Mouse (Mus musculus): ENCODE results near the gene Enpp6. TPM values are rescaled to one million over a fixed set of nuclear protein-coding genes. Genes with fewer than 3 reads are reported as not detected.

The Enpp6 gene
- total RNA-seq, 2 experiments from 2014 or later: 0.25 to 0.36 TPM

DNA sequence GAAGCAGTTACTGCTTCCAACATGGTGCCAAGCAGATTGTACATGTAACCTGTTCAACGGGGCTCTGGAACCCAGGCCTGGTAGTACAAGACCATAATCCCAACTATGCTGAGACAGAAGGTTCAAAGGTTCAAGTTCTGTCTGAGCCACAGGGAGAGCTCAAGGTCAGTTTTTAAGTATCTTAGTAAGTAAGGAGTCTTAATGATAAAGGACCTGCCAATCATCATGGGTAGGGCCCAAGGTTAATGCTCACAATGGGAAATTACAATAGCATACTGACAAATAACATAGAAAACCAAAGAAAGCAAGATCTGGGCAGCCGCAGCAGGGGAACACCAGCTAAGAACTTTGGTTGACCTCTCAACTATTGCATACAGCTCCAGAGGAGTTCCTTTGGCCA is 72.3 kb downstream of the Enpp6 start:
- DNase-seq (ENCODE audit: low spot score in 2 of 2): no peak

DNA sequence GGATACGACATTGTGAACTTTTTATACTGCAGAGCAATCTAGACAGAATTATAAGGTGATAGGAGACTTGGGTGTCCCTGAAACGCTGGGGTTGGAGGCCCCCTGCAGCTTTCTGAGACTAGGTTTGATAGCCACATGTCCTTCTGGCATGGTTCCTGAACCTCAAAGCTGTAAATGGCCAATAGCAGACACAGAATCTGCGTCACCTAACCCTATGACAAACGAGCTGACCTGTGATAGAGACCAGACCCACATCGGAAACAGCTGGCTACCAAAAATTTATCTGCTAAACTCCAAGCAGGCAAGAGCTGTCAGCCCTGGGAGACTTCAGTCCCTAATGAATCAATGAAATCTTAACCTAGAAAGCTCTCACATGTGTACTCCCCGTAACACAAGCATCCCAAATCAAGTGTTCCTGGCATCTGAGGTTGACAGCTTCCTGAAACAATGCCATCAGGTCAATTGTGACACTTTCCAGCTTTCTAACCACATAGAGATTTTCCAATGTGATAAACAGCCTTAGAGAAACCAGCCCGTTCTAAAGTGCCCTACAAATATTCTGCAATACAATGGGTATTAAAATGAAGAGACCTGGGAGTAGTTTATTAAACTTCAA is 74.5 kb downstream of the Enpp6 start:
- no peak for DNase-seq (ENCODE audit: low spot score in 2 of 2)

DNA sequence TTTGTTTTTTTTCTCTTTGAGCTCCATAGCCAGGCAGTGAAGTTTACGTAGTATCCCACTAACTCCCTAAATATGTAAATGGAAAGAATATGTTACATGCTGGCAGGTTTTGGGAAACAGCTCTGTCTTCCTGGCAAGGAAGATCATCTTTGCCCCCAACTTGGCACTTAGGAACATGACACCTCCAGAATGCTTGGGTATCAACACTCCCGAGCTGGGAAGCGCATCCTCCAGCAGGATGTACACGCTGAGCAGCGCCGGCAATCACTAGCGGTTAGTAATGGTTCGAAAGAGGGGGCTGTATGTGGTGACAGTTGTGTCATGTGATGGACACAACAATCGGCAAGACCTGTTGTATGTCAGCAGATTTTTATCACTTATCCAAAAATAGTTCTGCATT is 80.4 kb downstream of the Enpp6 start:
- DNase-seq (ENCODE audit: low spot score in 2 of 2): no peak

DNA sequence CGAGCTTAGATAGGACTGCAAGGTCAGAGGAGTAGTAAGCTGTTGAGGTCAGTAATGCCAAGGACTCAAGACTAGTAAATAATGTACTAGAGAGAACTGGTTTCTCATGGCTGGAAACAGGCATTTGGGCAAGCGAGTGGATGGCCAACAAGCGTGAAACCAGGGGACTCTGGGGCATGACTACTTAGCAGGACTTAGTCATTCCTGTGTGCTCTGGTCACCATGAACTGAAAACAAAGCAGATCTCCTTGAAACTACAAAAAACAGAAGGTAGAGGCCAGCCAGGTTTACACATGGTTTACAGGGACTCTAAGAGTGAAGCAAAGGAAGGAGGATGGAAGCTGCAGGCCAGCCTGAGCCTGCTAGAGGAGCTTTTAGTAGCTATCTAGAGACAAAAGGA is 82.9 kb downstream of the Enpp6 start:
- DNase-seq (ENCODE audit: low spot score in 2 of 2): no peak

DNA sequence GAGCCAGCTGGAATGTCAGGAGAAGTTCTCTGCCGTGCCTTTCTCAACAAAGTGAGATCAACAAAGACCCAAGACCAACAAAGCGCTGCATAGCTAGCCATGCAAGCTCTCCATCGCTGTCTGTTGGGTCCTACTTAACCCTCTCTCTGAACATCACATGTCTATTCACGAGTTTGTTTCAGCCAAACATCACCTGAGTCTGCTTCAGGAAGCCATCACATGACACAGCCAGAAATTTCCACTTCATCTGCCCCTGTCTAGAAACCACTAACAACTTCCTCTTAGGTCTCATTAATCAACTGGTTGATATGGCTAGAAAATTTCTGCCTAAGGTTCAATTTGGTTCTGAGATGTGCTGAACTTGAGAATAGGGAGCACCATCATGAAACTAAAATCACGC is 85.3 kb downstream of the Enpp6 start:
- no peak for DNase-seq (ENCODE audit: low spot score in 2 of 2)

DNA sequence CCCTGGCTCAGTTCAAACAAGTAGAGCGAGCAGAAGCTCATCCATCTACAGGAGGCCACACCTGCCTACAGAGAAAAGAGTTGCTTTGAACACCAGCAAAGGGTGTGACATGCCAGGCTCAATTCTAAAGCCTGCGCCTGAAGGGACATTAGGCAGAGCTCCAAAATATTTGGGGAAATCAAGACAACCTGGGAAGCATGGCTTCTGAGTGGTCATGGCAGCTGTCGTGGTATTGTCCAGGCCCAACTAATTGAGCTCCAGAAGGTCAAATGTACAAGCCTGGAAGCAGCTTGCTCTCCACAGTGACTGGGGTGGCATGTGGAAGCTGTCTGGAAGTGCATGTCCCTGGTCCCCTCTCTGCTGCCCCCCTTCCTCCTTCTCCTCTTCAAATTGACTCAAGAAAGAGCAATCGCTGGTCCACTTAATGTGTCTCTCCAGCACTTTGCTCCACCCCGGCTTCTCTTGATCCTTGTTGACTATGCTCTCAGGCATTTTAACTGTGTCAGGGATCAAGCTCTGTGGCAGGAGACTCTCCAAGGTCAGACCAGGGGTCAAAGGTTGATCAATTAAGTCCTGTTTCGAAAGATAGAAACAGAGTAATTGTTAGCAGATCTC is 89.4 kb downstream of the Enpp6 start:
- no peak for DNase-seq (ENCODE audit: low spot score in 2 of 2)

DNA sequence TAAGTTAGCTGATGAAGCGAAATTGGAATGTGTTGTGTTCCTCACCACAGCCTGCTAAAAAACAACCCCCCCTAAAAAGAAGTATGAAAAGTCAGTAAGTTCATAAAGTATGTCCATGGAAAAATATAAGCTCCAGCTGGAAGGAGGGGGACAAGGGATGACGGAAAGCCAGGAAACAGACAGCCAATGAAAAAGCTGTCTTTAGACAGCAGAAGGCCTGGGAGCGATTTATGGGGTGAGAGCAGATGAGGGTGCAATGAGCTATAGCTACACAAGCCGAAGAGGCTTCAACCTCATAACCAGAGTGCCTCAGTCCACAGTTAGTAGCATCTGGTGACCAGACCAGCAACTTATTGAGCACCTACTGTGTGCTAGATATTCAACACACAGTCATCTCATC is 93.3 kb downstream of the Enpp6 start:
- DNase-seq (ENCODE audit: low spot score in 2 of 2): no peak

DNA sequence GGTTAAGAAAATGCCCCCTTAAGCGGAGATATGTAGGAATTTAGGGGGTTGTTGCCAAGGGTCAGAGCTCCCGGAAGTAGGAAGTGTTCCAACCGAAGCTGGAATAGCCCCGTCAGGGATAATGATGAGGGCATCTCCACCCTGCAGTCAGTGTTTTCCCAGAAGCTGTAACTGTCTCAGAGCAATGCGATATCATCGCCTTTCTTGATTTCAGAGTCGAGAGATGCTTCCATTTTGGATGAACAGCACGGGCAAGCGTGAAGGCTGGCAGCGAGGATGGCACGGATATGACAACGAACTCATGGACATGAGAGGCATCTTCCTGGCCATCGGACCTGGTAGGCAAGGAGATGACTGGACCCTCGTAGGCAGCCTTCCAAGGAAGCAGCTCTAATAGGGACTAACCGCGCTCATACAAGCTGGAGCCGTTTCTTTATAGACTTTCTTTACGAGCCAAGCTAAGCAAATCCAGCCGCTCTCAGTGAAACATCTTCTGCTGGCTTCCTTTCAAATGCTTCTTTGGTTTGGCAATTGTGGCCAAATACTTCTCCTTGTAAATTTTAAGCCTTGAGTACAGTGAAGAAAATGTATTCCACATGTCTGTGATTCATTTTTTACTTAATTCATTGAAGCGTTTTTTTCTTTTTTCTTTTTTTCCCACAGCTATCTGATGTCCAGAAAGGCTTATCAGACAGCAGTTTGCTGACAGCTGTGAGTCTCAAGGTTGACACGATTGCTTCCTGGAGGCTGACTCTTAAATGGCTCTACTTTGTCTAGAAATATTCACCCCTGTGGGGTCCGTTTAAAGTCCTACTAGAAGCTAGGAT is 95.7 kb downstream of the Enpp6 start:
- peak in 1 of 2 experiments; percentile 12 for DNase-seq (ENCODE audit: low spot score in 2 of 2)

DNA sequence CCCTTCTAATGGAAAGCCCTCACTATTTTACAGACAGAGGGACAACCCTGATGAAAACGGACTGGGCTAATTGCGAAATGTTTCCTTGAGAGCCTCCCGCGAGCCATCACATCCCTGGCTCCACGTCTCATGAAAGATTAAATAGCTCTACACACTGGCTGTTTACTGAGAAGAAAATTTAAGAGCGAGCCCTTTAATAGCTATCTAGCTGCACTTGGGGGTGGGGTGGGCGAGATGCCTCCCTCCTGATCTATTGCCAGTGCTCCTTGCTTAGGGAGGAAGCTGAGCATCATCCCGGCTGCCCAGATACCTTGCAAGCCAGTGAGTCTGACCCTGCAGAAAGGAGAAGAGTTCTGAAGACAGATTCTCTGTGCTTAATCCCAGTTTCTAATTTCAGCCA is 103.3 kb downstream of the Enpp6 start:
- DNase-seq (ENCODE audit: low spot score in 2 of 2): no peak

DNA sequence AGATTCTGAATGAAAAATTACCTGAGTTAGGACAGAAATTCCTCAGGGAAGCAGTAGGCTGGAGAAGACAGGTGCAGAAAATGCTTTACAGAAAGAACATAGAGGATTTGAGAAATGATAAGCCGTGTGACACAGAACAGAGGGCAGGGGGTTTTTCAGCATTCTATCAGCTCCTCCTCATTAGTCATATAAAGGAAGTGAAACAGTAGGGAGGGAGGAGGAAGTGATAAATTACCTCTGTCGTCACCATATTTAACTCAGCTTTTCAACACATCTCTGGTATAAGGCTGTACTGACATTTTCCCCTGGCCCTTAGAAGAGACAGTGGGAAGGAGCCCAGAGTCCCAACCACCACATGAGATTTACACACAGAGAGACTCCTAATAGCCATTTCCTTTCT is 118.9 kb downstream of the Enpp6 start:
- no peak for DNase-seq (ENCODE audit: low spot score in 2 of 2)

DNA sequence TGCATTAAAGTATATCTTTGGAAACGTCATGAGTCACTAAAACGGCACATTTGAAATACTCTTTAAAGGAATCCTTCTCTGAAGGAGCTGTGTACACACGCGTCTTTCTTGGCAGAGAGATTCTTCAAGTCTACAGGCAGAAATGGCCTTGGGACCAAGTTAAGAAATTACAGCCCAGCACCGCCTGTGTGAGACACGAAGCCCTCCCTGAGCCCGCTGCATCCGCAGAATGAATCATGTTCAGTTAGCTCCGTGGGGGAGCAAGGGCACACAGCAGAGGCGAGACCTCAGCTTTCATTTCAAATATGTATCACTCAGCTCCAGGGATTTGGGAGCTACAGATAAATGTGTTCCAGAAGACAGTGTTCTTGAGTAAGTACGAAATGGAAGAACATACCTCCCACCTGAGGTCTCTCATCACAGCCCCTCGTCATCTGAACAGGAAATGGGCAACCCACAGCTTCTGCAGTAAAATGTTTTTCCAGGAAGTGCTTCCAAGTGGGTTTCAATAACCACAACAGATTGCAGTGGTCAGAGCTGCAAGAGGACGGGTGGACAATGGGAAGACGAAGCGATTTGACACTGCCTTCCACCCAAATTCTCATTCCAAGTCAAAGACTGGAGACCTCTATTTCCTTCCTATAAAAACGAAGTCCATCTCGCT is 127.6 kb downstream of the Enpp6 start:
- DNase-seq (ENCODE audit: low spot score in 2 of 2): no peak

DNA sequence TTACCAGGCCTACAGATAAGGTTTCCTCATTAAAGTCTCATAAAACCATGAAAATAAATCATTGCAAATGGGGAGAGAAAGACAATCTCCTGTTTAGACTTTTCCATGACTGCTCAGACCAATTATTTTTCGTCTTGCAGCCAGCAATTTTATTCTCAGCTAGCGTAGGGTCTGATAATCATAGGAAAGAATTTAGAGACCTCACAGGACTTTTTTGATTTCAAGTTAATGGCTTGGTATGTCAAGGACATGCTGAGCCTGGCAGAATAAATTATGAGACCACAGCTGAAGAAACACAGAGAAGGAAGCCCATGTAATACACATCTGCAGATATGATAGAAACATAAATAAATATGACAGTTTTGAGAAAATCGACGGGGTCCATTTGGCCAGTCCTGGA is 130.6 kb downstream of the Enpp6 start:
- no peak for DNase-seq (ENCODE audit: low spot score in 2 of 2)

DNA sequence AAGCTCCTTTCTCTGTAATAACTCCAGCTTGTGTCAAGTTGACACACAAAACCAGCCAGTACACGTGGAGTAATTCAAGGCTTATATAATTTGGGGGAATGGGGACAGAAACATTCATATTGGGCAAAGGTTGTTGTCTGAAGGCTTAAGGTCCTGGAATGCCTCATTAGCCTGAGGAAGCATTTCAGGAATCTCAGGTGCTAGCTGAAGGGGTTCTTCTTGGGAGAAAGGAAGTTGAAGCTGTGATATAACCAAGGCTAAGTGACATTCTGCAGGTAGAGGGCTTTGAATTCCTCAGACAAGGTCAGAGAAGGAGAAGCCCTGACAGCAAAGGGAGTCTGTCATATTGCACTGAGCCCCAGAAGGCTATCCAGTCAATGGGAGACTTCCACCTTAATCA is 133.2 kb downstream of the Enpp6 start:
- DNase-seq (ENCODE audit: low spot score in 2 of 2): no peak

DNA sequence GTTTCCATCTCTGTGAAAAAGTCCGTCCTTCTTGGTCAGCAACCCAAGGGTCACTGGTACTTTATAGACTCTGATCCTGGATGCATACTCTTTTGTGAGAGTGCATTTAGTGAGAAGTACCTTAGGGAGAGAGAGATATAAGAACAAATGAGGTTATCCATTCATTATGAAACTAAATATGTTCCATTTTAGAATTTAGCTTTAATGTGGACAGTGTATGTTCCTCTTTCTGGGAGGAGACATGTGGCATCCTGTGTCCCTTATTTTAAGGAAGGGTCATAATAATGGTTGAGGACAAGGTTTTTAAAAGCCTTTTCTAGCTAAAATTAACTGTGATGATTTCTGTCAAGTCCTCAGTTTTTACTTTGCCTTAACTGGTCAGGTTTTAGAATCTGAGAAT is 142.2 kb downstream of the Enpp6 start:
- no peak for DNase-seq (ENCODE audit: low spot score in 2 of 2)

DNA sequence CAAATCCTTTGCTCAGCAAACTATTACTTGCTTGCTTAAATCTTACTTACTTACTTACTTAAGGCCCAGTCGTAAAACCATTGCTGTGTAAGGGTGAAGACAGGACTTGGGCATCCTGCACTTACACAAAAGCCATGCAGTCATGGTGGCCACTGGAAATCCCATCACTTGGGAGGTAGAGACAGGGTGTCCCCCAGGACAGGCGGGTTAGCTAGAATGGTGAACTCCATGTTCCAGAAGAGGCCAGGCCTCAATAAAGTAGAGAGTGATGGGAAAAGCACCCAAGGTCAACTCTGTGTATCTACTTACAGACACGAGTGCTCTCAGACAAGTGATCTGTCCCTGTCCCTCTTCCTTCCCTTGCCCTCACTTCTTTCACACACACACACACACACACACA is 146.7 kb downstream of the Enpp6 start:
- DNase-seq (ENCODE audit: low spot score in 2 of 2): no peak

DNA sequence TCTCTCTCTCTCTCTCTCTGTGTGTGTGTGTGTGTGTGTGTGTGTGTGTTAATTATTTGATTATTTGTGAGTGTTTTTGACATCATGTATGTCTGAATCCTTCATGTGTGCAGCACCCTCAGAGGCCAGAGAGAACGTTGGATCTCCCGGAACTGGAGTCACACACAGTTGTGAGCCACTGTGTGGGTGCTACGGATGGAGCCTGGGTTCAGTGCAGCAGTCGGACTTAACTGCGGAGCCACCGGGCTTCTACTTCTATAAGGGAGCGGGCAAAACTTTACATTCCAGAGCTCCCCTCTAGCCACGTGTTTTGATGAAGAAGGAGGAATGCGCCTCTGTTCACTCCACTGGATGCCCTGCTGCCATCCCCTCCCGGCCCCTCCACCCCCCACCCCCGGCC is 148.0 kb downstream of the Enpp6 start:
- no peak for DNase-seq (ENCODE audit: low spot score in 2 of 2)

DNA sequence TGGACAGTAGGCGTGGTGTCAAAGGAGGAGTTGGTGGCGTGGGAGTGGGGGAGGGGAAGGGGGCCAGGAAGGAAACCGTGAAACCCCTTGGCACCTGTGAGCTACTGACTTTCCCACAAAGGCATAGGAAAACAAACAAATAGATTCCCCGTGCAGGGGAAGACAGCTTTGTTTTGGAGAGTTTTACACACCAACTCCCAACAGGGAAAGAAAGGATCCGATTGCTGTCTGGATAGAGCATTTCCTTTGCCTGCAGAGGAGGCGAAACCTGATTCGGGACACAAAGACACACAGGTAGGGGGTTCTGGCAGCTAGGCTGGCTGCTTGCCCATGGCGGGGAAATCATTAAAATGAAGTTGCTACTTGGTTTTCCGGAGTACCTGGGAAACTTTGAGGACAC is 148.9 kb downstream of the Enpp6 start:
- no peak for DNase-seq (ENCODE audit: low spot score in 2 of 2)

DNA sequence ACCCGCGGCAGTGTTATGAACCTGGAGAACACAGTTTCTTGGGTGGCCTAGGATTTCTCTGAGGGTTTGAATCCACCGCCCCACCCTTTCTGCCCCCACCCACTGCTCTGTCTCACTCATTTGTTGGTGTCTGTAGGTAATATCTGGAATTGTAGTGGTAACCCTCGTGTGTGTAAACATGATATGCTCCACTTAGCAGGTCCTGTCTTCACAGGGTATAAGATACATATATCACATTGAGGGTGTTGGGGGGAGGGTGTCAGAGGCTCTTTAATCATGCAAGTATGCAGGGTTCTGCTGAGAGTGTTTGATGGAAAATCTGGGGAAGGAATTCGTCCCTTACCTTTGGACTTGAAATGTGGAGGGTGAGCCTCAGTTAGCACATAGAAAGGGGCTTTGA is 149.4 kb downstream of the Enpp6 start:
- no peak for DNase-seq (ENCODE audit: low spot score in 2 of 2)

DNA sequence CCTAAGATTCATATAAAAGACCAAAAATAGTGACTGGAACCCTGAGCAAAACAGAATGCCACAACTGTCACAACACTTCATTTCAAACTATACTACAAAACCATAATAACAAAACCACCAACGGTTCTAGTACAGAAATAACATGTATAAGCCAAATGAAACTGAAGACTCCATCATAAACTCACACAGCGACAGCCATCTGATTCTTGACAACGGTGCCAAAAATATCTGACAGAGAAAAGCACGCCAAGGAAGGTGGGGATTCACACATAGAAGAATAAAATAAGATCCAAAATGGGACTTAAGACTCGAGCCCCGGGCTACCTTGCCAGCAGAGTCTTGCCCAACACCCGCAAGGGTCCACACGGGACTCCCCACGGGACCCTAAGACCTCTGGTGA is 158.6 kb downstream of the Enpp6 start:
- no peak for DNase-seq (ENCODE audit: low spot score in 2 of 2)
